Mouse (Mus musculus) cerebellum, adult 2 months (tissue): ENCODE measurements around the gene Gm47841. TPM values are rescaled to one million over a fixed set of nuclear protein-coding genes. Genes with fewer than 3 reads are reported as not detected.

Source experiments
- DNase-seq, 2 experiments: peaks; one replicate each; pipeline ENCODE4 v3.0.0; 2021
- H3K27ac ChIP-seq: fragments of 200-500 bp; 2 replicates; pipeline ENCODE4 v1.5.1; 2012; ENCODE audit warnings: low read length, control low read depth, inconsistent platforms; ENCODE audit not compliant: insufficient read depth
- H3K27me3 ChIP-seq: fragments of 200-500 bp; 2 replicates; pipeline ENCODE4 v1.6.1; 2012; ENCODE audit warnings: inconsistent platforms, mild to moderate bottlenecking, low read length, moderate library complexity; ENCODE audit not compliant: control insufficient read depth, insufficient read depth
- H3K4me1 ChIP-seq: fragments of 200-500 bp; 2 replicates; pipeline ENCODE4 v1.6.1; 2011; ENCODE audit warnings: low read length; ENCODE audit not compliant: control insufficient read depth, insufficient read depth
- H3K4me3 ChIP-seq: fragments of 200-500 bp; replicated peaks from 2 replicates; pipeline ENCODE3; 2011; ENCODE audit warnings: mild to moderate bottlenecking, low read depth, low read length, control low read depth; ENCODE audit not compliant: insufficient read depth
- CTCF ChIP-seq: fragments of 200-500 bp; IDR thresholded peaks from 2 replicates; pipeline ENCODE4 v1.5.1; 2011; ENCODE audit warnings: low read depth, mild to moderate bottlenecking, control low read depth, low read length, moderate library complexity, borderline replicate concordance; ENCODE audit not compliant: insufficient read depth
- POLR2A ChIP-seq: fragments of 200-500 bp; IDR thresholded peaks from 2 replicates; pipeline ENCODE4 v1.6.1; 2011; ENCODE audit warnings: low read length, control low read depth, borderline replicate concordance; ENCODE audit not compliant: insufficient read depth
- WGBS: fragments of 180-500 bp; shearing (Covaris S2); methylation state at CpG from one replicate; pipeline ENCODE4 v1.1.7; 2018; 5-methylcytosine and 5-hydroxymethylcytosine counted together
- polyA plus RNA-seq: library from polyadenylated mRNA; depleted of rRNA; stranded (reverse); fragments of >200 nt; gene quantifications from 2 replicates; pipeline ENCODE4 v1.2.3, GENCODE M21; 2012

The Gm47841 gene
- polyA plus RNA-seq, 1 experiment, result not detected

GRCm38 (mm10) chr15:101077001-101077812, 30.0 kb upstream of the Gm47841 start:
- H3K27ac ChIP-seq, result no peak overlapping the region
- H3K4me3 ChIP-seq, result peak overlapping the region; percentile 46
- TF ChIP-seq CTCF (no peak), POLR2A (no peak)
- H3K27me3 ChIP-seq, result peaks cover 10% of the 10 kb centered on the region
- 12% methylated on average over 34 of the region's 34 CpGs for WGBS
- 0 out of 2 replicates have a peak, but pooled peaks cover 6% of the 10 kb centered on the region for H3K4me1 ChIP-seq
- no peak for DNase-seq

DNA sequence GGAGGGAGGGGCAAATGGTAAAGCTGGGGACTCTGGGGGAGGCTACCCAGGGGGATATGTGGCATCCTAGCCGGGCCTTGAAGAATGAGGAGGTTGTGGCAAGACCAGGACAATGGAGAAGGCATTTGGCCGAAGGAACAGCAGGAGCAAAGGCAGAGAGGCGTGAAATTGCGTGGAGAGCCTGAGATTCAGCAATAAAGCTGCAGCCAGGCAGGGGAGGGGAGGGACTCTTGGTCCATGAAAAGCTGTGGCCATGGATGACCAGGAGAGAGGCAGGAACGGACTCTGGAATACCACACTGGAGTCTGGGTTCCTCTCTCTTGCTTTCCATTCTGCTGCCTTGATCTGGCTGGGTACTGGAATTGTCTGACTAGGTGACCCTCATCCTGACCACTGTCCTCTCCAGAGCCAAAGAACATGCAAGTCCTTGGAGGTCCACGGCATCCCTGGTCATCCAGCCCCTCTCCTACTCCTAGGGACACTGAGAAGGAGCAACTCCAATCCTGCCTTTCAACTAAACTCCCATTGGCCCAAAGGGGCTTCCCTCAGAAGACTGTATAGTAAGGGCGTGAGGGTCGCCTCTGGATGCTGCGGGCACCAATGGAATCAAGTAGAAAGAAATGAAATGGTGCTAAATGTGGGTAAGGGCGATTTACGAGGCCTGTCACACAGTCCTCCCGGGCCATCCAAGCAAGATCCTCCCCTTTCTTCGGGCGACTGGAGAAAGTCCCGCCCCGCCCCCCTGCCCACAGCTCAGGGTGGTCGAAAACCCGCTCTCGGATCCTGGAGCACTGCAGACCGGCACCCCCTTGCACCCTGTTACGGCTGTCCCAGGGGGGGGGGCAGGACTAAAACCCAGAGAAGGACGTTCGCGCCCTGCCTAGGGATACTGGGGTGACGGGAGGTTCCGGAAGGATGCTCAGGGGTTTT, 29.1 kb upstream of the Gm47841 start:
- no peak for DNase-seq
- Histone ChIP-seq H3K27me3 (peaks cover 10% of the 10 kb centered on the region), H3K4me3 (no peak overlapping the region), H3K4me1 (0 out of 2 replicates have a peak, but pooled peaks cover 6% of the 10 kb centered on the region), H3K27ac (no peak overlapping the region)
- no peak for TF ChIP-seq POLR2A
- TF ChIP-seq CTCF, result no peak
- 14% methylated on average over 26 of the region's 26 CpGs for WGBS

GRCm38 (mm10) chr15:101075656-101076055, 28.5 kb upstream of the Gm47841 start:
- TF ChIP-seq POLR2A, result no peak
- no peak for TF ChIP-seq CTCF
- peaks cover 10% of the 10 kb centered on the region for H3K27me3 ChIP-seq
- no peak overlapping the region for H3K27ac ChIP-seq
- whole genome bisulfite sequencing, result 53% methylated on average over 5 of the region's 5 CpGs
- 0 out of 2 replicates have a peak, but pooled peaks cover 6% of the 10 kb centered on the region for H3K4me1 ChIP-seq
- no peak for DNase-seq
- H3K4me3 ChIP-seq, result no peak overlapping the region

- TF ChIP-seq POLR2A (no peak), CTCF (no peak)
- peaks cover 10% of the 10 kb centered on the region for H3K27me3 ChIP-seq
- DNase-seq, result no peak
- WGBS, result 56% methylated on average over 4 of the region's 4 CpGs
- no peak overlapping the region for H3K27ac ChIP-seq
- no peak overlapping the region for H3K4me3 ChIP-seq
- 0 out of 2 replicates have a peak, but pooled peaks cover 6% of the 10 kb centered on the region for H3K4me1 ChIP-seq
These were observed 28.0 kb upstream of the Gm47841 start for GRCm38 (mm10) chr15:101075150-101075549.

- Histone ChIP-seq H3K4me1 (0 out of 2 replicates have a peak, but pooled peaks cover 6% of the 10 kb centered on the region), H3K4me3 (no peak overlapping the region), H3K27ac (no peak overlapping the region), H3K27me3 (peaks cover 10% of the 10 kb centered on the region)
- WGBS, result 54% methylated on average over 5 of the region's 5 CpGs
- TF ChIP-seq CTCF (no peak), POLR2A (no peak)
- DNase-seq, result no peak
These were observed 26.9 kb upstream of the Gm47841 start for GRCm38 (mm10) chr15:101074067-101074466.

GRCm38 (mm10) chr15:101072736-101073135, 25.5 kb upstream of the Gm47841 start:
- TF ChIP-seq CTCF (no peak), POLR2A (no peak)
- WGBS, result 70% methylated on average over 2 of the region's 2 CpGs
- H3K4me1 ChIP-seq, result 0 out of 2 replicates have a peak, but pooled peaks cover 6% of the 10 kb centered on the region
- H3K4me3 ChIP-seq, result no peak overlapping the region
- H3K27ac ChIP-seq, result no peak overlapping the region
- peaks cover 1% of the 10 kb centered on the region; the same call in 1 of the 2 replicates for H3K27me3 ChIP-seq
- no peak for DNase-seq

DNA sequence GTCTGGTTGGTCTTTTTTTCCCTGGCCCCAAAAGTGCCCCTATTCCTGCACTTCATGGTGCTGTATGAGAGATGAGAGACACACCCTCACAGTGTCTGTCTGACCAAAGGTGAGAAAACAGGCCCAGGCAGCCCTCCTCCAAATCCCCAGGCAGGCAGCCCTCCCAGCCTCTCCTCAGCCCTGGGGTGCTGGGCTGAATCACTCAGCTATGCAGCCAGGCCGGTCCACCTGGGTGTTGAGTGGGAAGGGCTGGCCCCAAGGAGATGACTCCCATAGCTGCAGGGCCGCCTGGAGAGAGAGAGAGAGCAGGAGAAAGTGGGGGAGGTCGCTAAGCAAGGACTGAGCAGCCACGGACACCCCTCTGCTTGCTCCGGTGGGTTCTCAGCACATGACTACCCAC, 23.6 kb upstream of the Gm47841 start:
- Histone ChIP-seq H3K4me1 (no peaks in the 10 kb centered on the region), H3K27me3 (no peaks in the 10 kb centered on the region), H3K4me3 (no peak overlapping the region), H3K27ac (no peak overlapping the region)
- TF ChIP-seq CTCF (no peak), POLR2A (no peak)
- 79% methylated on average over 5 of the region's 5 CpGs for WGBS
- no peak for DNase-seq
